Mouse (Mus musculus): ENCODE data around the gene Zfp715.
A peak's percentile ranks its signal among the peaks of the same experiment; 100 is the strongest.
"Not testable (repeated sequence)": the region's sequence is repeated elsewhere in the genome, so short reads cannot be mapped to it uniquely, and the experiment has no call there.

Gene Zfp715

GRCm38 (mm10) chr7:43313013-43313428 lies at the start of gene Zfp715:
Gene Zfp715, minus strand, starts transcription at chr7:43313294.
- peak; percentile 81 to 89 for DNase-seq (ENCODE audit: low spot score in 2 of 2)

GRCm38 (mm10) chr7:43362021-43362420 lies 48.9 kb upstream of the Zfp715 start:
- no peak for DNase-seq (ENCODE audit: low spot score in 2 of 2)

GRCm38 (mm10) chr7:43361442-43361841 lies 48.3 kb upstream of the Zfp715 start:
- no peak for DNase-seq (ENCODE audit: low spot score in 2 of 2)

GRCm38 (mm10) chr7:43358556-43358955 lies 45.5 kb upstream of the Zfp715 start:
- no peak for DNase-seq (ENCODE audit: low spot score in 2 of 2)

GRCm38 (mm10) chr7:43354893-43355835 lies 42.1 kb upstream of the Zfp715 start:
- no peak for DNase-seq (ENCODE audit: low spot score in 2 of 2)

- no peak for DNase-seq (ENCODE audit: low spot score in 2 of 2)
Observed at GRCm38 (mm10) chr7:43353758-43354157, 40.7 kb upstream of the Zfp715 start.

GRCm38 (mm10) chr7:43353118-43353517 lies 40.0 kb upstream of the Zfp715 start:
- DNase-seq (ENCODE audit: low spot score in 2 of 2) = no peak

- DNase-seq (ENCODE audit: low spot score in 2 of 2) = no peak
Observed at GRCm38 (mm10) chr7:43351154-43351553, 38.1 kb upstream of the Zfp715 start, which contains the start of gene Siglecf. Gene Siglecf, plus strand, starts transcription at chr7:43351341.

- DNase-seq (ENCODE audit: low spot score in 2 of 2) = not testable (repeated sequence)
Observed at GRCm38 (mm10) chr7:43349623-43350022, 36.5 kb upstream of the Zfp715 start.

- no peak for DNase-seq (ENCODE audit: low spot score in 2 of 2)
Observed at GRCm38 (mm10) chr7:43346571-43346970, 33.5 kb upstream of the Zfp715 start.

GRCm38 (mm10) chr7:43346148-43346547 lies 33.1 kb upstream of the Zfp715 start:
- no peak for DNase-seq (ENCODE audit: low spot score in 2 of 2)

- no peak for DNase-seq (ENCODE audit: low spot score in 2 of 2)
Observed at GRCm38 (mm10) chr7:43344491-43344890, 31.4 kb upstream of the Zfp715 start.

- DNase-seq (ENCODE audit: low spot score in 2 of 2) = no peak
Observed at GRCm38 (mm10) chr7:43344020-43344419, 30.9 kb upstream of the Zfp715 start.

- no peak for DNase-seq (ENCODE audit: low spot score in 2 of 2)
Observed at GRCm38 (mm10) chr7:43343191-43343590, 30.1 kb upstream of the Zfp715 start.

GRCm38 (mm10) chr7:43340771-43341170 lies 27.7 kb upstream of the Zfp715 start:
- no peak for DNase-seq (ENCODE audit: low spot score in 2 of 2)

- DNase-seq (ENCODE audit: low spot score in 2 of 2) = no peak
Observed at GRCm38 (mm10) chr7:43333899-43334298, 20.8 kb upstream of the Zfp715 start.

GRCm38 (mm10) chr7:43333203-43333602 lies 20.1 kb upstream of the Zfp715 start:
- no peak for DNase-seq (ENCODE audit: low spot score in 2 of 2)

- DNase-seq (ENCODE audit: low spot score in 2 of 2) = no peak
Observed at GRCm38 (mm10) chr7:43328101-43328500, 15.0 kb upstream of the Zfp715 start.

- no peak for DNase-seq (ENCODE audit: low spot score in 2 of 2)
Observed at GRCm38 (mm10) chr7:43326223-43326780, 13.2 kb upstream of the Zfp715 start.

GRCm38 (mm10) chr7:43312386-43313012 lies 595 bp downstream of the Zfp715 start:
- DNase-seq (ENCODE audit: low spot score in 2 of 2) = no peak

- DNase-seq (ENCODE audit: low spot score in 2 of 2) = no peak
Observed at GRCm38 (mm10) chr7:43311632-43312031, 1.5 kb downstream of the Zfp715 start.

GRCm38 (mm10) chr7:43309069-43309468 lies 4.0 kb downstream of the Zfp715 start:
- no peak for DNase-seq (ENCODE audit: low spot score in 2 of 2)
